Mouse (Mus musculus): ENCODE data around the gene Zfp605. TPM values are rescaled to one million over a fixed set of nuclear protein-coding genes. Genes with fewer than 3 reads are reported as not detected.
"Not testable (repeated sequence)": the region's sequence is repeated elsewhere in the genome, so short reads cannot be mapped to it uniquely, and the experiment has no call there.

Gene Zfp605
- polyA plus RNA-seq, 1 experiment from 2014 or later, result 15.3 TPM

DNA sequence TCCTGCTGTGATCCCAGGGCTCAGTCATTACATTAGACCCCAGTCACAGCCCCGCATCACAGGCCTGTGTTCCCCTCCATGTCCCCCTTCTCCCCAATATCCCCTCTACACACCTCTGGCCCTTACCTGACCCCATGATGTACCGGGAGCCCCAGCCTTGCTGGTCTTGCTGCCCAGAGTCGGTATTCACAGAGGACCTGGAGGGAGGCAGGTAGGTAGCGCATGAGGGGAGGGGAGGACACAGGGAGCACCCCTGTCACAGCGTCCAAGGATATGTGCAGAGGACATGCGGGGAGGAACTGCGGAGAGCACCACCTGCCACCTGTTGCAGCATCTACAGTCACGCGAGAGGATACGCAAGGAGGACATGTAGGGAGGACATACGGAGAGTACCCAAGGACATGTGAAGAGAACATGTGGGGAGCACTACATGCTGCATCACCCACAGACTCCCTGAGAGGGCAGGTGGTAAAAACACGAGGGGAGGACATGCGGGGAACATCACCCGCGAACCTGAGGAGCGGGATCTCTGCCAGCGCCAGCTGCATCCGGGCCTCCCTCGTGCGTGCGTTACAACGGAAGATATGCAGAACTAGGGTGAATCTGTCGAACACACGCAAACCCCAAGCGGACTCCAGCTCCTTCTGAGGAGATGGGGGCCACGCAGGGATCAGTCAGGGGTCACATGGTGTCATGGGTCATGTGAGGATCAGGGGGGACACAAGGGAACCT, 3.6 kb upstream of the Zfp605 start:
- 96% methylated on average over 26 of the region's 26 CpGs for WGBS
- H3K27ac ChIP-seq (ENCODE audit: low read length), result no peak overlapping the region
- H3K9ac ChIP-seq (ENCODE audit: low read depth, low read length), result peak overlapping the region; percentile 75; the same call in 1 of the 2 replicates
- peaks cover 21% of the 10 kb centered on the region for H3K4me1 ChIP-seq (ENCODE audit: control insufficient read depth, insufficient read depth, low read length)
- no peak for ATAC-seq
- H3K9me3 ChIP-seq (replicated peaks; ENCODE audit: control insufficient read depth, low read length, poor library complexity, severe bottlenecking), result no peaks in the 10 kb centered on the region
- no peaks in the 10 kb centered on the region for H3K27me3 ChIP-seq (ENCODE audit: control insufficient read depth, insufficient read depth, low read depth, low read length)
- H3K36me3 ChIP-seq (ENCODE audit: control insufficient read depth, insufficient read depth, low read length), result peaks cover 32% of the 10 kb centered on the region
- H3K4me2 ChIP-seq (ENCODE audit: low read length), result peak overlapping the region; percentile 90
- peak overlapping the region; percentile 69 for H3K4me3 ChIP-seq (ENCODE audit: low read depth, low read length)

DNA sequence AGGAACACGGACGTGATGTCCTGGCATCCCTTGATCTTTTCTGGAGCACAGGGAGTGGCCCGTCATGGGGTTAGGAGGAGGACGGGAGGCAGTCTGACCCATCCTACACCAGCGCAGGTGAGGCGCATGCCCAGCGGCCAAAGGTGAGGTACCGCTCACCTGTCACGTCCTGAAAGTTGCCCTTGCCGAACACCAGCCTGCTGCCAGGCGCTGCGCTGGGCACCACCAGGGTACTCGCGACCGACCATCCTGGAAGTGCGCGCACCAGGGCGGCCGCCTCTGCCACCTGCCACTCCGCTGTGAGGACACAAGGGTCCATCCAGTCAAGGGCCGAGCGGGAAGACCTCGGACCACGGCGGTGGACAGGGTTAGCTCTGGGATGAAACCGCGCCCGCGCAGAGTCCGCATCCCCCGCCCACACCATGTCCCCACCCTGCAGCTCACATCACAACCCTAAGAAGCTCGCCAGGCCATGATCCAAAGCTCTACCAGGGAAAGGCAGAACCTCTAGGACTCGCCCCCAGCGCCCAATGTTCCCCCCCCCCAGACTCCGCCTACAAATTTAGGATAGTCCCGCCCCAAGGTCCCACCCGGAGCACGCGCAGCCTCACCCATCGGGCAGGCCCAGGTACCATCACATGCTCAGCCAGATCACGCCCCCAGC, 2.9 kb upstream of the Zfp605 start:
- peak overlapping the region; percentile 90 for H3K4me2 ChIP-seq (ENCODE audit: low read length)
- peak; percentile 29 for ATAC-seq
- H3K9ac ChIP-seq (ENCODE audit: low read depth, low read length), result peak overlapping the region; percentile 75
- peaks cover 17% of the 10 kb centered on the region for H3K4me1 ChIP-seq (ENCODE audit: control insufficient read depth, insufficient read depth, low read length)
- H3K36me3 ChIP-seq (ENCODE audit: control insufficient read depth, insufficient read depth, low read length), result peaks cover 32% of the 10 kb centered on the region
- no peaks in the 10 kb centered on the region for H3K27me3 ChIP-seq (ENCODE audit: control insufficient read depth, insufficient read depth, low read depth, low read length)
- WGBS, result 15% methylated on average over 41 of the region's 41 CpGs
- H3K27ac ChIP-seq (ENCODE audit: low read length), result peak overlapping the region; percentile 97
- H3K9me3 ChIP-seq (replicated peaks; ENCODE audit: control insufficient read depth, low read length, poor library complexity, severe bottlenecking), result no peaks in the 10 kb centered on the region
- peak overlapping the region; percentile 69 for H3K4me3 ChIP-seq (ENCODE audit: low read depth, low read length)

- WGBS, result under 1% methylated on average over 70 of the region's 71 CpGs
- H3K27me3 ChIP-seq (ENCODE audit: control insufficient read depth, insufficient read depth, low read depth, low read length), result no peaks in the 10 kb centered on the region
- peak within 1 kb of the TSS; percentile 90 for H3K4me2 ChIP-seq (ENCODE audit: low read length)
- peaks cover 33% of the 10 kb centered on the region for H3K36me3 ChIP-seq (ENCODE audit: control insufficient read depth, insufficient read depth, low read length)
- H3K4me3 ChIP-seq (ENCODE audit: low read depth, low read length), result peak within 1 kb of the TSS; percentile 69
- H3K9me3 ChIP-seq (replicated peaks; ENCODE audit: control insufficient read depth, low read length, poor library complexity, severe bottlenecking), result no peaks in the 10 kb centered on the region
- H3K27ac ChIP-seq (ENCODE audit: low read length), result peak within 1 kb of the TSS; percentile 97
- peaks cover 15% of the 10 kb centered on the region for H3K4me1 ChIP-seq (ENCODE audit: control insufficient read depth, insufficient read depth, low read length)
- ATAC-seq, result peak; percentile 77
- peak within 1 kb of the TSS; percentile 75 for H3K9ac ChIP-seq (ENCODE audit: low read depth, low read length)
Measured at GRCm38 (mm10) chr5:110107581-110108304, 2.1 kb upstream of the Zfp605 start, which contains the start of gene Gtpbp6. Gtpbp6 (minus strand) TSS chr5:110108197.

DNA sequence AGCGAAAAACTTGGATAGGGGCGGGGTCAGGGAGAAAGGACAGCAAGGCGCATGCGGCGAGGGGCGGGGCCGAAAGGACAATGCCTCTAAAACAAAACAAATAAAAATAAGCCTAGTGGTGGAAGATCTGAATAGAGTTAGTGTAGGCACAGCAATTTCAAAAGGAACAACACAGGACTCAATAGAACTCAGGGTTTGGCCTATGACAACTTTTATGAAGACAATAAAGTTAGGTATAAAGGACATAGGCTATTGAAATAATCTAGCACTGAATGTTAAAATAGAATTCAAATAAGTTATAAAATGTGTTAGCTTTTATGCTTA, 1.6 kb upstream of the Zfp605 start:
- WGBS, result under 1% methylated on average over 7 of the region's 7 CpGs
- ATAC-seq, result no peak
- no peak overlapping the region for H3K9ac ChIP-seq (ENCODE audit: low read depth, low read length)
- no peaks in the 10 kb centered on the region for H3K9me3 ChIP-seq (replicated peaks; ENCODE audit: control insufficient read depth, low read length, poor library complexity, severe bottlenecking)
- peaks cover 33% of the 10 kb centered on the region for H3K36me3 ChIP-seq (ENCODE audit: control insufficient read depth, insufficient read depth, low read length)
- peak overlapping the region; percentile 90 for H3K4me2 ChIP-seq (ENCODE audit: low read length)
- H3K4me1 ChIP-seq (ENCODE audit: control insufficient read depth, insufficient read depth, low read length), result peaks cover 15% of the 10 kb centered on the region
- H3K4me3 ChIP-seq (ENCODE audit: low read depth, low read length), result peak overlapping the region; percentile 69
- no peaks in the 10 kb centered on the region for H3K27me3 ChIP-seq (ENCODE audit: control insufficient read depth, insufficient read depth, low read depth, low read length)
- H3K27ac ChIP-seq (ENCODE audit: low read length), result peak overlapping the region; percentile 97

- H3K27me3 ChIP-seq (ENCODE audit: control insufficient read depth, insufficient read depth, low read depth, low read length); ATAC-seq; H3K4me2 ChIP-seq (ENCODE audit: low read length); H3K9me3 ChIP-seq (replicated peaks; ENCODE audit: control insufficient read depth, low read length, poor library complexity, severe bottlenecking); H3K4me3 ChIP-seq (ENCODE audit: low read depth, low read length); H3K27ac ChIP-seq (ENCODE audit: low read length); H3K9ac ChIP-seq (ENCODE audit: low read depth, low read length); H3K4me1 ChIP-seq (ENCODE audit: control insufficient read depth, insufficient read depth, low read length): not testable (repeated sequence)
- H3K36me3 ChIP-seq (ENCODE audit: control insufficient read depth, insufficient read depth, low read length), result peaks cover 42% of the 10 kb centered on the region
- 87% methylated on average over 3 of the region's 3 CpGs for WGBS
Measured at GRCm38 (mm10) chr5:110122380-110122779, 12.5 kb downstream of the Zfp605 start.

- Histone ChIP-seq H3K4me1 (ENCODE audit: control insufficient read depth, insufficient read depth, low read length) (peaks cover 14% of the 10 kb centered on the region), H3K4me2 (ENCODE audit: low read length) (peak within 1 kb of the TSS; percentile 72), H3K27ac (ENCODE audit: low read length) (peak within 1 kb of the TSS; percentile 80), H3K4me3 (ENCODE audit: low read depth, low read length) (peak within 1 kb of the TSS; percentile 74), H3K9me3 (replicated peaks; ENCODE audit: control insufficient read depth, low read length, poor library complexity, severe bottlenecking) (0 out of 2 replicates have a peak, but pooled peaks cover under 1% of the 10 kb centered on the region), H3K9ac (ENCODE audit: low read depth, low read length) (peak within 1 kb of the TSS; percentile 83), H3K36me3 (ENCODE audit: control insufficient read depth, insufficient read depth, low read length) (peaks cover 4% of the 10 kb centered on the region), H3K27me3 (ENCODE audit: control insufficient read depth, insufficient read depth, low read depth, low read length) (no peaks in the 10 kb centered on the region)
- WGBS, result 4% methylated on average over 46 of the region's 46 CpGs
- ATAC-seq, result peak; percentile 99
Measured at GRCm38 (mm10) chr5:110135293-110136086, 25.6 kb downstream of the Zfp605 start, which contains the start of gene Chfr. Chfr (plus strand) TSS chr5:110135842.

GRCm38 (mm10) chr5:110136087-110136464, 26.2 kb downstream of the Zfp605 start:
- Histone ChIP-seq H3K36me3 (ENCODE audit: control insufficient read depth, insufficient read depth, low read length) (no peaks in the 10 kb centered on the region), H3K27me3 (ENCODE audit: control insufficient read depth, insufficient read depth, low read depth, low read length) (no peaks in the 10 kb centered on the region), H3K4me2 (ENCODE audit: low read length) (peak overlapping the region; percentile 72), H3K4me1 (ENCODE audit: control insufficient read depth, insufficient read depth, low read length) (peaks cover 14% of the 10 kb centered on the region), H3K4me3 (ENCODE audit: low read depth, low read length) (peak overlapping the region; percentile 74), H3K9me3 (replicated peaks; ENCODE audit: control insufficient read depth, low read length, poor library complexity, severe bottlenecking) (no peaks in the 10 kb centered on the region), H3K27ac (ENCODE audit: low read length) (peak overlapping the region; percentile 80), H3K9ac (ENCODE audit: low read depth, low read length) (peak overlapping the region; percentile 83)
- peak; percentile 63 for ATAC-seq
- WGBS, result 5% methylated on average over 18 of the region's 18 CpGs

- H3K27ac ChIP-seq (ENCODE audit: low read length), result no peak overlapping the region
- H3K4me1 ChIP-seq (ENCODE audit: control insufficient read depth, insufficient read depth, low read length), result peaks cover 14% of the 10 kb centered on the region
- H3K4me3 ChIP-seq (ENCODE audit: low read depth, low read length), result no peak overlapping the region
- no peak overlapping the region for H3K9ac ChIP-seq (ENCODE audit: low read depth, low read length)
- ATAC-seq, result no peak
- no peaks in the 10 kb centered on the region for H3K27me3 ChIP-seq (ENCODE audit: control insufficient read depth, insufficient read depth, low read depth, low read length)
- H3K36me3 ChIP-seq (ENCODE audit: control insufficient read depth, insufficient read depth, low read length), result 0 out of 2 replicates have a peak, but pooled peaks cover 2% of the 10 kb centered on the region
- no peaks in the 10 kb centered on the region for H3K9me3 ChIP-seq (replicated peaks; ENCODE audit: control insufficient read depth, low read length, poor library complexity, severe bottlenecking)
- H3K4me2 ChIP-seq (ENCODE audit: low read length), result no peak overlapping the region
- 98% methylated on average over 3 of the region's 3 CpGs for WGBS
Measured at GRCm38 (mm10) chr5:110137816-110138215, 27.9 kb downstream of the Zfp605 start.
